Mouse (Mus musculus) forebrain, embryonic 11.5 days (tissue): ENCODE results near the gene Gm11639. TPM values are rescaled to one million over a fixed set of nuclear protein-coding genes. Genes with fewer than 3 reads are reported as not detected.

Source experiments
- ATAC-seq: fragments of 200-750 bp; cut with Nextera tagmentation; replicated peaks from 2 replicates; pipeline ENCODE4 v1.8.0; 2017; ENCODE audit warnings: moderate TSS enrichment; ENCODE audit not compliant: low FRiP score
- DNase-seq: peaks from one replicate; pipeline ENCODE4 v3.0.0-alpha.2; 2017; ENCODE audit warnings: low spot score
- H3K27ac ChIP-seq: fragments of 300-500 bp; sonication (generic); 2 replicates; pipeline ENCODE4 v1.5.1; 2014; ENCODE audit warnings: low read depth, low read length
- H3K27me3 ChIP-seq: fragments of 300-500 bp; sonication (generic); 2 replicates; pipeline ENCODE4 v1.6.1; 2014; ENCODE audit warnings: mild to moderate bottlenecking, low read length, mixed read lengths; ENCODE audit not compliant: control insufficient read depth, insufficient read depth
- H3K36me3 ChIP-seq: fragments of 300-500 bp; sonication (generic); 2 replicates; pipeline ENCODE4 v1.6.1; 2014; ENCODE audit warnings: mild to moderate bottlenecking, low read length, moderate library complexity, mixed read lengths; ENCODE audit not compliant: control insufficient read depth, insufficient read depth
- H3K4me1 ChIP-seq: fragments of 300-500 bp; sonication (generic); replicated peaks from 2 replicates; pipeline ENCODE4 v1.6.1; 2014; ENCODE audit warnings: low read length, mixed read lengths; ENCODE audit not compliant: control insufficient read depth, insufficient read depth
- H3K4me2 ChIP-seq: fragments of 300-500 bp; sonication (generic); 2 replicates; pipeline ENCODE4 v1.6.1; 2014; ENCODE audit warnings: low read depth, mild to moderate bottlenecking, low read length, moderate library complexity, mixed read lengths; ENCODE audit not compliant: severe bottlenecking
- H3K4me3 ChIP-seq: fragments of 300-500 bp; sonication (generic); 2 replicates; pipeline ENCODE4 v1.5.1; 2014; ENCODE audit warnings: low read depth, low read length
- H3K9ac ChIP-seq: fragments of 300-500 bp; sonication (generic); 2 replicates; pipeline ENCODE4 v1.6.1; 2014; ENCODE audit warnings: low read length
- H3K9me3 ChIP-seq: fragments of 300-500 bp; sonication (generic); 2 replicates; pipeline ENCODE4 v1.6.1; 2016; ENCODE audit warnings: low read length, mixed read lengths; ENCODE audit not compliant: control insufficient read depth
- whole genome bisulfite sequencing: fragments of 180-500 bp; shearing (Covaris S2); extraction: QIAGEN DNeasy Blood & Tissue Kit; methylation state at CpG from one replicate; pipeline ENCODE4 v1.1.7; 2014; 5-methylcytosine and 5-hydroxymethylcytosine counted together
- polyA plus RNA-seq: library from polyadenylated mRNA; unstranded; fragments of >200 nt; fragmentation: Nextera tagmentation; extraction: Ambion mirVana; gene quantifications from 2 replicates; pipeline ENCODE4 v1.2.1, GENCODE M21; 2014

Gene Gm11639
- polyA plus RNA-seq, 1 experiment from 2014 or later: not detected

DNA sequence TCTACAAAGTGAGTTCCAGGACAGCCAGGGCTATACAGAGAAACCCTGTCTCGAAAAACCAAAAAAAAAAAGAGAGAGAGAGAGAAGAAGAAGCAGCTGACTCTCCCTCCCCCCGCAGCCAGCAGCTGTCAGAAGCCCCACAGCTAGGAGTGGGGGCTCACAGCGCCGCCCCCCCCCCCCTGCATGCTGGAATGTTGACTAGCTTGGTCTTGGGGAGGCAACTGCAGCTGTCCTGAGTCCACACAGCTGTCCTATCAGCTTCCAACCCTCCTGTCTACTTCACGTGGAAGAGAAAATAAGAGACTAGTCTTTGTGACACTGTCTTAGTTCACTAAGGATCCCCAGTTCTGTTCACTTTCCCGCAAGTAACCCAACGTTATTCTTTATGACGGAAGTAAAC is 287.0 kb downstream of the Gm11639 start:
- DNase-seq: no peak
- Histone ChIP-seq H3K4me1 (no peaks in the 10 kb centered on the region), H3K27ac (no peak overlapping the region), H3K9me3 (no peaks in the 10 kb centered on the region), H3K4me2 (no peak overlapping the region), H3K27me3 (no peaks in the 10 kb centered on the region), H3K4me3 (no peak overlapping the region), H3K36me3 (no peaks in the 10 kb centered on the region), H3K9ac (no peak overlapping the region)
- WGBS: 79% methylated on average over 8 of the region's 8 CpGs
- no peak for ATAC-seq

DNA sequence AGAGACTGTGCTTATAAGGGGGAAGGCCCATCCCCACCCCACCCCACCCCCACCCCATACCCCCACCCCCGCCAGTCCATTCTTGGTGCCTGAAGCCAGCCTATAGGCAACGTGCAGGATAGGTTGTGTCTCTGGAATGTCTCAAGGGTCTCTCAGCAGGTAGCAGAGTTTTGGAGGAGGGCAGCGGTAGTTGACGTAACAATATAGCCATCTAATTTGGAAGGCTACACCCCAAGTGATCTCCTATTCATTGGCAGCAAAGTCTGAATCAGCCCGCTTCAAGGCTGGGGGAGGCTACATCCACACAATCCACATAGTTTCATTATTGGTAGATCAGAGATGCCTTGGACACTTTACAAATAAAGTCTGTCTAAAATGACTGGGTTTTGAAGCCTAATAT is 292.5 kb downstream of the Gm11639 start:
- WGBS: 67% methylated on average over 5 of the region's 5 CpGs
- H3K9ac ChIP-seq: no peak overlapping the region
- ATAC-seq (no peak), DNase-seq (no peak)
- no peaks in the 10 kb centered on the region for H3K27me3 ChIP-seq
- no peaks in the 10 kb centered on the region for H3K9me3 ChIP-seq
- no peak overlapping the region for H3K4me3 ChIP-seq
- H3K36me3 ChIP-seq: no peaks in the 10 kb centered on the region
- H3K4me2 ChIP-seq: no peak overlapping the region
- H3K4me1 ChIP-seq: no peaks in the 10 kb centered on the region
- no peak overlapping the region for H3K27ac ChIP-seq

DNA sequence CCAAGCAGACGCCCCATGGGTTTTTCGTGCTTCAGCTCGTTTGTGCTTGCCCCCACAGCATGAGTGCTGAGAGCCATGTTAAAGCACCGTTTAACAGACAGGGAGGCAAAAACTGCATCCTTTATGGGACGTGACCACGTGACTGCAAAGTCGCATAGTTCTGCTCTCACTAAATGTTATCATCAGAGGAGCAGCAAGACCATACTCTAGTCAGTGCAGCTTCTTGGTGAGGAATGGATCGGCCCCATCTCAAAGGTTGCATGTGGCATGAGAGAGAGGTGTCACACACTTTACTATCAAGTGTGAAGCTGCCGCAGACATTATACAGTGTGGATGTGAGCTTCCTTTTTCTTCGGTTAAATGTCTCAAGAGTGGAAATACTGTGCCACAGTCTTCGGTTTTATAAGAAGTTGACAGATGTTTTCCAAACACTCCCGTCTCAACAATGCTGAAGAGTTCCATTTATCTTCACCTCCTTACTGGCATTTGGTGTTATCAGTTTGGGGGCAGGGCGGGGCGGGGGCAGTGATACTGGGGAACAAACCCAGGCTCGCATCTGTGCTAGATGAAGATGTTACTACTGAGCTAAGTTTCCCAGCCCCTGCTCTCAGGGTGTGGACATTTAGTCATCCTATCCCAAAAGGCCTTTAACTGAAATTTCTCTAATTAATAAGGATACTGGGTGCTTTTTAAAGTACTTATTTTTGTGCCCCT is 296.0 kb downstream of the Gm11639 start:
- no peak for DNase-seq
- H3K9ac ChIP-seq: no peak overlapping the region
- no peak overlapping the region for H3K27ac ChIP-seq
- no peak overlapping the region for H3K4me2 ChIP-seq
- WGBS: 81% methylated on average over 15 of the region's 15 CpGs
- H3K36me3 ChIP-seq: no peaks in the 10 kb centered on the region
- H3K4me3 ChIP-seq: no peak overlapping the region
- no peak for ATAC-seq
- no peaks in the 10 kb centered on the region for H3K27me3 ChIP-seq
- no peaks in the 10 kb centered on the region for H3K4me1 ChIP-seq
- H3K9me3 ChIP-seq: no peaks in the 10 kb centered on the region

DNA sequence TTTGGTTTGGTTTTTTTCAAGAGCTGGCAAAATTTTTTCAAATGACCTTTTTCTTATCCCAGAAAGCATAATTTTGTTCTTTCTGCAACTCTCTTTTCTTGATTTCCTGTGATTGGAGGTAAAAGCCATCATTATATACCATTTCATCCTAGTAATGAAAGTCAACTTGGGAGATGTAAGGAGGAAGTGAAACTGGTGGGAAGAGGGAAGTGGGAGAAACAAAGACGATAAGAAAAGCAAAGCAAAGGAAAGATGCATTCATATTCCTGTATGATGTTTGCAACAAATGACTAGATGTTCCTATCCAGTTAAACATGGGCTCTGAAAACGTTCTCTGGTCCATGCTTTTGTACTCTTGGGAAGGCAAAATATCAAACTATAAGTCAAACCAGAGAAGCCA is 323.7 kb downstream of the Gm11639 start:
- ATAC-seq: no peak
- Histone ChIP-seq H3K4me2 (no peak overlapping the region), H3K27ac (no peak overlapping the region), H3K36me3 (no peaks in the 10 kb centered on the region), H3K27me3 (no peaks in the 10 kb centered on the region), H3K9me3 (no peaks in the 10 kb centered on the region), H3K9ac (no peak overlapping the region), H3K4me3 (no peak overlapping the region), H3K4me1 (no peaks in the 10 kb centered on the region)
- WGBS: 67% methylated on average over 2 of the region's 2 CpGs
- no peak for DNase-seq

DNA sequence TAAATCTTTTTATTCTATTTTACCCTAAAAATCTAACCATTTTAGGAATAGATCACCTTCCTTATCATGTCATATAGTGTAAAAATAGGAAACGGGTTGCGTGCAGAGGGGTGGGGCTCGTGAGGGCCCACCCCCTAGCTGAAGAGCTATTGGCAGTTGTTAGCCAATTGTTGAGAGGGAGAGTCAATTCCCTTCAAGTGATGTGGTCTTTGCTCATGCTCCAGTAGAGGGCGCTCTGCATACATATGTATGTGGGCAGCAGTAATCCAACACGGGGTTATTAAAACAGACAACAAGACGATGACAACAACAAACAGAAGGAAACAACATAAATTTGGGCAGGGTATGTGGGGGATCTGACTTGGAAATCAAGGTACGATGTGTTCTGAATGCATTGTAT is 335.6 kb downstream of the Gm11639 start:
- WGBS: 70% methylated on average over 7 of the region's 7 CpGs
- Histone ChIP-seq H3K27me3 (no peaks in the 10 kb centered on the region), H3K9ac (no peak overlapping the region), H3K27ac (no peak overlapping the region), H3K9me3 (no peaks in the 10 kb centered on the region), H3K4me1 (no peaks in the 10 kb centered on the region), H3K4me3 (no peak overlapping the region), H3K36me3 (no peaks in the 10 kb centered on the region), H3K4me2 (no peak overlapping the region)
- no peak for DNase-seq
- ATAC-seq: no peak

DNA sequence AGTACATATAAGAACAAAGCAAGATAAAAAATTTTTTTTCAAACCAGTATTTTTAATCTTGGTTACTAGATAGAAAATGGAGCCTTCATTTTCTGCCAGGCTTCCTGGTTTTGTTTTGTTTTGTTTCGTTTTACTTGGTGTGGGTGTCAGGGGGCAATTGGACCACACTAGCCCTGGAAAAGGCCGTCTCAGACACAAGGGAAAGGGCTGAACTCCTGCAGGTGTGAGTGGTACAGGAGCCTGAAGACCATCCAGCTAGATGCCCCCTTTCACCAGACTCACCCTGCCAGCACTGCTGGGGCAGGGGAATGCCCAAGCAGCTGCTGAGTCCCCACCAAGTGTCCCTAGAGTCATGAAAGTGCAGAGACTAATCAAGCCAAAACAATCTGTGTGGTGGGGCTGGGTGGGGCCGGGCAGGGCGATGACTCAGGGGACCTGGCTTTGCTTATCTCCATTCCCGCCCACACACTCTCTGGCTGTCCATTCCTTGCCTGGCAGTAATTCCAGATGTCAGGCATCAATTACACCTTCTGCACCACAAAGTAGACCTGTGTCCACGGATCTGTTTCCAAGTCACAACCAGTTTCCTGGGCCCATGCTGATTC is 343.3 kb downstream of the Gm11639 start:
- WGBS: 74% methylated on average over 6 of the region's 6 CpGs
- H3K9me3 ChIP-seq: no peaks in the 10 kb centered on the region
- ATAC-seq (no peak), DNase-seq (no peak)
- no peaks in the 10 kb centered on the region for H3K36me3 ChIP-seq
- H3K27ac ChIP-seq: no peak overlapping the region
- H3K4me1 ChIP-seq: no peaks in the 10 kb centered on the region
- no peak overlapping the region for H3K4me3 ChIP-seq
- H3K4me2 ChIP-seq: no peak overlapping the region
- no peak overlapping the region for H3K9ac ChIP-seq
- H3K27me3 ChIP-seq: no peaks in the 10 kb centered on the region

DNA sequence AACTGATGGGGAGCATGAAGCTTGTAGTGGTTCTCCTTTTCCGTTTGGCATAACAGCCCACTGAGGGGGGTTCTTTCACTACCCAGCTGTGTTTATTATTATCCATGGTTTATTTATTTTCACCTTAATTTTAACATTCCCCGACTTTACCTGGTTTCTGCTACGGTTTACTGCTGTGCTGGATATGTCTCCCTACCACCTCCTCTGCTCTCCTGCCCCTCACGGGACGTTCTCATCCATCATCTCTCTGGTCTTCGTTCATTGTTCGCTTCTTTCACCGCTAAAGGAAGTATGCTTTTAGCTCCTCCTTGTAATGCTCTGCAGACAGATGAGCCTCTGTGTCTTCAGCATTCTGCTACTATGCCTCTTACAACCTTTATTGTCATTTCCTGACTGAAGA is 344.0 kb downstream of the Gm11639 start:
- Histone ChIP-seq H3K27ac (no peak overlapping the region), H3K4me1 (no peaks in the 10 kb centered on the region), H3K9ac (no peak overlapping the region), H3K36me3 (no peaks in the 10 kb centered on the region), H3K4me2 (no peak overlapping the region), H3K27me3 (no peaks in the 10 kb centered on the region), H3K4me3 (no peak overlapping the region), H3K9me3 (no peaks in the 10 kb centered on the region)
- 88% methylated on average over 8 of the region's 8 CpGs for WGBS
- ATAC-seq (no peak), DNase-seq (no peak)

DNA sequence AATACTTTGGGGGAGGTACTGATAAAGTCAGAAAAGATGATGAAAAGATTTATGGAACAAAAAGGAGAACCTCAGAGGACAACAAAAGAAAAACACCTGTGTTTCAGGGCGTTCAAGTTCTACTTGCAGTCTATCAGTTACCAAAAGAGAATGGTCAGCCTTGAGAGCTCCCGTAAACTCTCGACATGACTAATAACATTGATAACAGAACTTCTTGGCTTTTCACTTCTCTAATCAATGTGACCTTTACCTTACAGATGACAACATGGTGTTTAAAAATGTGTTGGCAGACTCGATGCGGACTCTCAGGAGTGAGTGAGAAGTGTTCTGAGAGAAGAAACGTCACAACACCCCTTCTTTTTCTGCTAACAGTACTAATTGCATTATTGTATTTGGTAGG is 344.7 kb downstream of the Gm11639 start:
- Histone ChIP-seq H3K4me3 (no peak overlapping the region), H3K27me3 (no peaks in the 10 kb centered on the region), H3K4me2 (no peak overlapping the region), H3K9me3 (no peaks in the 10 kb centered on the region), H3K4me1 (no peaks in the 10 kb centered on the region), H3K36me3 (no peaks in the 10 kb centered on the region), H3K27ac (no peak overlapping the region), H3K9ac (no peak overlapping the region)
- DNase-seq (no peak), ATAC-seq (no peak)
- WGBS: 88% methylated on average over 6 of the region's 6 CpGs

DNA sequence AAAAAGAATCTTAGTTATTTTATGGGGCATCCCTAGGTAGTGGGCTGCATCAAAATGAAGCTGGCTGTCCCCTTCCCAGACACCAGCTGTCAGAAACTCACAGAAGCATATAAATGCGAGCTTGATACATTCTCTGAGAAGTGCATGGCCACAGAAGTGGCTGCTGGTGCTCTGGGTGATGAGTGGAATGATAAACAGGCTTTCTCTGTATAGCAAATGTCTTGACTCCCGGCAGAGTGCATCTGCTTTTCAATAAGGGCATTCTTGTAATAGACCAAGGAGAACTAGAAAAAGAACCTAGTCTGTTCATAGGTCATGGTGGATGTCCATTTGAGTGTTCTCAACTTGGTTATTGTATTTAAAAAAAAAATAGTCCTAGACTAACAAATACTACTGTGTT is 345.6 kb downstream of the Gm11639 start:
- H3K27me3 ChIP-seq: no peaks in the 10 kb centered on the region
- no peak overlapping the region for H3K4me2 ChIP-seq
- no peak overlapping the region for H3K27ac ChIP-seq
- ATAC-seq (no peak), DNase-seq (no peak)
- H3K4me1 ChIP-seq: no peaks in the 10 kb centered on the region
- H3K36me3 ChIP-seq: no peaks in the 10 kb centered on the region
- H3K9ac ChIP-seq: no peak overlapping the region
- WGBS: 62% methylated on average over 2 of the region's 2 CpGs
- no peak overlapping the region for H3K4me3 ChIP-seq
- no peaks in the 10 kb centered on the region for H3K9me3 ChIP-seq
